8 mouse cellular contexts compared by ENCODE assay signal in the genomic region with DNA sequence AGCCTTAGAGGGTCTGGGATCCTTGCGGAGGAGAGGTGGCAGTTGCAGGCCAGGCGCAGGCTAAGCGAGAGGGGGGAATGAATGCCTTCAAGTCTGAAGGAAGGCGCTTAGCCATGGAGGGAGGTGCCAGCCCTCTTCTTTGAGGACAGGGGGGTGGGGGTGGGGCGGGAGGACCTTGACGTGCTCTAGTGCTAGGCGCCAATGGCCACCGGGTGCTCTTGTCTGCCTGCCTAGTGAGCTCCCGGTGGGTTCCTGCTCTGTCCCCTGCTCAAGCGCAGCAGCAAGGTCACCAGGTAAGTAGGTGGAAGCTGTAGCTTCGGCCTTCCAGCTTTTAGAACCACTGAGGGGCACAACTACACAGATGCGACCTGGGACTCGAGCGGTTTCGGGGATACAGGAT. TPM values are rescaled to one million over a fixed set of nuclear protein-coding genes. Genes with fewer than 3 reads are reported as not detected.
DNase-seq lines count a peak whose midpoint lies in the region; ATAC-seq and TF ChIP-seq lines count a peak whose summit lies in the region.

No protein-coding gene starts in this region.

- peak; percentile 80 for DNase-seq in heart, embryonic 10.5 days (ENCODE audit: low spot score)
- no peak for DNase-seq in heart, postnatal 4 days
- peak; percentile 38 for DNase-seq in brain, embryonic 14.5 days (ENCODE audit: low read depth)
- no peak for DNase-seq in hindbrain, embryonic 11.5 days (ENCODE audit: low spot score)
- DNase-seq in midbrain, embryonic 11.5 days (ENCODE audit: low spot score, missing footprints) = peak; percentile 84
- no peak for DNase-seq in ovary, adult 18-20 months (ENCODE audit: low spot score)
- no peak for DNase-seq in left cerebral cortex, adult 11 months (ENCODE audit: low spot score)
- no peak for DNase-seq in right cerebral cortex, postnatal 10 days (ENCODE audit: low spot score in 2 of 2)

- WGBS in heart, embryonic 10.5 days = 1% methylated on average over 15 of the region's 15 CpGs
- 1% methylated on average over 15 of the region's 15 CpGs for WGBS in hindbrain, embryonic 11.5 days
- 1% methylated on average over 15 of the region's 15 CpGs for WGBS in midbrain, embryonic 11.5 days

- peaks cover 15% of the 10 kb centered on the region for H3K27me3 ChIP-seq in heart, embryonic 10.5 days (ENCODE audit: insufficient read depth, poor library complexity, severe bottlenecking)
- peaks cover 12% of the 10 kb centered on the region for H3K27me3 ChIP-seq in hindbrain, embryonic 11.5 days (ENCODE audit: control insufficient read depth, insufficient read depth, low read length)
- peaks cover 20% of the 10 kb centered on the region for H3K27me3 ChIP-seq in midbrain, embryonic 11.5 days (ENCODE audit: control insufficient read depth, insufficient read depth, low read length)

- peak overlapping the region; percentile 89 for H3K27ac ChIP-seq in heart, embryonic 10.5 days
- H3K27ac ChIP-seq in hindbrain, embryonic 11.5 days (ENCODE audit: low read depth, low read length) = no peak overlapping the region
- no peak overlapping the region for H3K27ac ChIP-seq in midbrain, embryonic 11.5 days (ENCODE audit: low read depth, low read length)

- no peaks in the 10 kb centered on the region for H3K9me3 ChIP-seq in heart, embryonic 10.5 days
- H3K9me3 ChIP-seq in hindbrain, embryonic 11.5 days (ENCODE audit: control insufficient read depth, low read length) = no peaks in the 10 kb centered on the region
- H3K9me3 ChIP-seq in midbrain, embryonic 11.5 days (ENCODE audit: control insufficient read depth, low read length) = no peaks in the 10 kb centered on the region

- peak overlapping the region; percentile 73 for H3K4me3 ChIP-seq in heart, embryonic 10.5 days
- H3K4me3 ChIP-seq in hindbrain, embryonic 11.5 days (ENCODE audit: low read depth, low read length) = peak overlapping the region; percentile 62
- peak overlapping the region; percentile 59 for H3K4me3 ChIP-seq in midbrain, embryonic 11.5 days (ENCODE audit: low read depth, low read length)

- peak; percentile 42; the same call in 1 of the 2 replicates for ATAC-seq in hindbrain, embryonic 11.5 days (ENCODE audit: low FRiP score)
- peak; percentile 56 for ATAC-seq in midbrain, embryonic 11.5 days (ENCODE audit: low FRiP score)

- no peak for TF ChIP-seq CTCF in brain, embryonic 14.5 days (IDR thresholded peaks at IDR 0.05; ENCODE audit: borderline replicate concordance, extremely low read depth, insufficient read depth, insufficient read length)

- no peak for TF ChIP-seq POLR2A in brain, embryonic 14.5 days (IDR thresholded peaks at IDR 0.05; ENCODE audit: borderline replicate concordance, extremely low read depth, insufficient read depth, insufficient read length, poor library complexity, severe bottlenecking)

- H3K4me1 ChIP-seq in heart, embryonic 10.5 days = peaks cover 25% of the 10 kb centered on the region
- H3K4me1 ChIP-seq in hindbrain, embryonic 11.5 days (replicated peaks; ENCODE audit: control insufficient read depth, insufficient read depth, low read length) = no peaks in the 10 kb centered on the region; the same call in 1 of the 2 replicates
- H3K4me1 ChIP-seq in midbrain, embryonic 11.5 days (ENCODE audit: control insufficient read depth, insufficient read depth, low read length) = peaks cover 4% of the 10 kb centered on the region

- H3K4me2 ChIP-seq in hindbrain, embryonic 11.5 days (replicated peaks; ENCODE audit: low read depth, low read length) = peak overlapping the region; percentile 100
- H3K4me2 ChIP-seq in midbrain, embryonic 11.5 days = peak overlapping the region; percentile 100

- H3K36me3 ChIP-seq in heart, embryonic 10.5 days = no peaks in the 10 kb centered on the region
- no peaks in the 10 kb centered on the region for H3K36me3 ChIP-seq in hindbrain, embryonic 11.5 days (ENCODE audit: control insufficient read depth, insufficient read depth, low read length)
- H3K36me3 ChIP-seq in midbrain, embryonic 11.5 days (ENCODE audit: control insufficient read depth, insufficient read depth, low read length) = no peaks in the 10 kb centered on the region

- no peak overlapping the region for H3K9ac ChIP-seq in hindbrain, embryonic 11.5 days (ENCODE audit: low read depth, low read length)
- peak overlapping the region; percentile 61; the same call in 1 of the 2 replicates for H3K9ac ChIP-seq in midbrain, embryonic 11.5 days (ENCODE audit: low read length)

RNA-seq across cellular contexts. Expression of a gene that starts 9.1 kb away (rescaled TPM):
- 6.2 and 7.6 TPM in 2 replicates for polyA plus RNA-seq in heart, embryonic 10.5 days (2016; fragmentation: Nextera tagmentation; extraction: Ambion mirVana)
- 1 to 10 TPM; 2.0 to 2.5 TPM for total RNA-seq in heart, postnatal 4 days (2021)
- 0.29 and 0.47 TPM in 2 replicates for polyA plus RNA-seq in brain, embryonic 14.5 days (2012; rRNA removed)
- polyA plus RNA-seq in hindbrain, embryonic 11.5 days (2014; fragmentation: Nextera tagmentation; extraction: Ambion mirVana) = 0.76 and 0.82 TPM in 2 replicates
- 0.99 and 1.1 TPM in 2 replicates for polyA plus RNA-seq in midbrain, embryonic 11.5 days (2014; fragmentation: Nextera tagmentation; extraction: Ambion mirVana)

Comparison
In these comparisons a context has a peak if more than half of its experiments do, and no peak if none do; other contexts are left out.
1. DNase-seq: peak in heart, embryonic 10.5 days (single experiment), brain, embryonic 14.5 days (single experiment) and midbrain, embryonic 11.5 days (single experiment); none in heart, postnatal 4 days (single experiment), hindbrain, embryonic 11.5 days (single experiment), ovary, adult 18-20 months (single experiment), left cerebral cortex, adult 11 months (single experiment) and right cerebral cortex, postnatal 10 days (0 of 2).
2. Peak in every context shown above with its lines, with median percentiles within 50 percentile points of each other: H3K4me3 ChIP-seq.